Comparison of ENCODE assay signal across 9 mouse cellular contexts in genomic region chr13:47869670-47870532, GRCm38 (mm10).
DNase-seq lines count a peak whose midpoint lies in the region; ATAC-seq and TF ChIP-seq lines count a peak whose summit lies in the region.
"Had no signal": no experiment of that assay in that cellular context is flagged by ENCODE, and none has a peak within 500 bp of the region (broad histone marks: within the 10 kb centered on the region; RNA-seq: fewer than 3 reads in every experiment).

No protein-coding gene starts in this region.

- WGBS in heart, embryonic 12.5 days = 67% methylated on average over 10 of the region's 10 CpGs
- WGBS in heart, postnatal 0 days = 44% methylated on average over 10 of the region's 10 CpGs

- no peak for TF ChIP-seq EP300 in heart, postnatal 0 days (IDR thresholded peaks at IDR 0.05; ENCODE audit: low read depth)

- H3K27ac ChIP-seq in heart, embryonic 12.5 days (ENCODE audit: poor library complexity, severe bottlenecking) = no peak overlapping the region
- H3K27ac ChIP-seq in heart, postnatal 0 days (ENCODE audit: low read depth) = no peak overlapping the region

- H3K36me3 ChIP-seq in heart, embryonic 12.5 days = no peaks in the 10 kb centered on the region
- no peaks in the 10 kb centered on the region for H3K36me3 ChIP-seq in heart, postnatal 0 days (replicated peaks; ENCODE audit: control insufficient read depth, insufficient read depth, low read length)

- H3K27me3 ChIP-seq in heart, embryonic 12.5 days (replicated peaks) = no peaks in the 10 kb centered on the region
- no peaks in the 10 kb centered on the region for H3K27me3 ChIP-seq in heart, postnatal 0 days (ENCODE audit: control insufficient read depth, insufficient read depth, low read length)

- no peak overlapping the region for H3K4me2 ChIP-seq in heart, embryonic 12.5 days
- H3K4me2 ChIP-seq in heart, postnatal 0 days (ENCODE audit: low read depth, low read length) = no peak overlapping the region

- H3K4me1 ChIP-seq in heart, embryonic 12.5 days (replicated peaks) = 0 out of 2 replicates have a peak, but pooled peaks cover 2% of the 10 kb centered on the region
- no peaks in the 10 kb centered on the region for H3K4me1 ChIP-seq in heart, postnatal 0 days (ENCODE audit: control insufficient read depth, insufficient read depth)

- DNase-seq in heart, adult 18-20 months = peak; percentile 33 to 40
- DNase-seq in retina, postnatal 1 day = peak; percentile 19
- no peak for DNase-seq in retina, embryonic 14.5 days (ENCODE audit: low spot score)
- peak; percentile 13 for DNase-seq in heart, postnatal 0 days (ENCODE audit: low spot score)
- DNase-seq in skeletal muscle tissue, adult 2 months (ENCODE audit: low read depth, low spot score) = peak; percentile 33
- no peak for DNase-seq in adrenal gland, postnatal 36 days
- DNase-seq in right cerebral cortex, postnatal 4 days = no peak

- ATAC-seq in heart, embryonic 12.5 days (ENCODE audit: insufficient number of reproducible peaks, low FRiP score) = no peak
- ATAC-seq in heart, postnatal 0 days (ENCODE audit: insufficient read depth, low read depth) = no peak

- H3K9ac ChIP-seq in heart, embryonic 12.5 days = no peak overlapping the region
- no peak overlapping the region for H3K9ac ChIP-seq in heart, postnatal 0 days (replicated peaks; ENCODE audit: low read depth, low read length)

- H3K4me3 ChIP-seq in heart, embryonic 12.5 days = no peak overlapping the region
- H3K4me3 ChIP-seq in heart, postnatal 0 days (ENCODE audit: low read depth, low read length) = no peak overlapping the region
- H3K4me3 ChIP-seq: erythroblast, embryonic 14.5 days had no signal

- no peaks in the 10 kb centered on the region for H3K9me3 ChIP-seq in heart, embryonic 12.5 days (replicated peaks)
- H3K9me3 ChIP-seq in heart, postnatal 0 days (replicated peaks; ENCODE audit: control insufficient read depth, low read length) = no peaks in the 10 kb centered on the region

- no peak for TF ChIP-seq CTCF in heart, postnatal 0 days (IDR thresholded peaks at IDR 0.05; ENCODE audit: low read depth)

Comparison
In these comparisons a context has a peak if more than half of its experiments do, and no peak if none do; other contexts are left out.
1. DNase-seq: peak in heart, adult 18-20 months (2 of 2), retina, postnatal 1 day (single experiment), heart, postnatal 0 days (single experiment) and skeletal muscle tissue, adult 2 months (single experiment); none in retina, embryonic 14.5 days (single experiment), adrenal gland, postnatal 36 days (0 of 2) and right cerebral cortex, postnatal 4 days (single experiment).